Mouse (Mus musculus): ENCODE data around the gene Olfr1535. TPM values are rescaled to one million over a fixed set of nuclear protein-coding genes. Genes with fewer than 3 reads are reported as not detected.

The Olfr1535 gene
- not detected in 2 replicates for polyA plus RNA-seq (2012; rRNA removed)

- no peak for DNase-seq (ENCODE audit: extremely low spot score in 1 of 2, low spot score in 1 of 2)
Observed at GRCm38 (mm10) chr13:21559793-21560192, at the start of gene Olfr1535. Gene Olfr1535 (minus strand): TSS chr13:21559893.

GRCm38 (mm10) chr13:21591618-21592017, 31.9 kb upstream of the Olfr1535 start:
- DNase-seq (ENCODE audit: extremely low spot score in 1 of 2, low spot score in 1 of 2): no peak

- no peak for DNase-seq (ENCODE audit: extremely low spot score in 1 of 2, low spot score in 1 of 2)
Observed at GRCm38 (mm10) chr13:21581659-21582058, 22.0 kb upstream of the Olfr1535 start, which contains the start of gene Olfr1364. Gene Olfr1364 (minus strand): TSS chr13:21581759.

- no peak for DNase-seq (ENCODE audit: extremely low spot score in 1 of 2, low spot score in 1 of 2)
Observed at GRCm38 (mm10) chr13:21550416-21551110, 9.1 kb downstream of the Olfr1535 start.

- DNase-seq (ENCODE audit: extremely low spot score in 1 of 2, low spot score in 1 of 2): no peak
Observed at GRCm38 (mm10) chr13:21549487-21549886, 10.2 kb downstream of the Olfr1535 start.

- no peak for DNase-seq (ENCODE audit: extremely low spot score in 1 of 2, low spot score in 1 of 2)
Observed at GRCm38 (mm10) chr13:21542708-21543107, 17.0 kb downstream of the Olfr1535 start, which contains the start of gene Olfr1366. Gene Olfr1366 (minus strand): TSS chr13:21542808.

GRCm38 (mm10) chr13:21530781-21531201, 28.9 kb downstream of the Olfr1535 start, which contains the start of gene Zkscan8:
Gene Zkscan8 (minus strand): TSS chr13:21531120.
- DNase-seq (ENCODE audit: extremely low spot score in 1 of 2, low spot score in 1 of 2): peak; percentile 74 to 91

GRCm38 (mm10) chr13:21530136-21530535, 29.6 kb downstream of the Olfr1535 start:
- DNase-seq (ENCODE audit: extremely low spot score in 1 of 2, low spot score in 1 of 2): no peak

- peak; percentile 36 to 79 for DNase-seq (ENCODE audit: extremely low spot score in 1 of 2, low spot score in 1 of 2)
Observed at GRCm38 (mm10) chr13:21506221-21506649, 53.5 kb downstream of the Olfr1535 start.

Other genes with a start within 250 kb of the Olfr1535 start
- 0.50 and 1.3 TPM in 2 replicates for gene Gpx6, start 247.8 kb downstream of the Olfr1535 start, polyA plus RNA-seq (2012; rRNA removed)
- gene Olfr1367, start 213.0 kb downstream of the Olfr1535 start, polyA plus RNA-seq (2012; rRNA removed): not detected in 2 replicates
- 6.7 and 6.8 TPM in 2 replicates for gene Zscan12, start 197.1 kb downstream of the Olfr1535 start, polyA plus RNA-seq (2012; rRNA removed)
- 47.9 and 52.0 TPM in 2 replicates for gene Zkscan3, start 157.1 kb downstream of the Olfr1535 start, polyA plus RNA-seq (2012; rRNA removed)
- gene Pgbd1, start 118.8 kb downstream of the Olfr1535 start, polyA plus RNA-seq (2012; rRNA removed): 2.5 and 3.1 TPM in 2 replicates
- gene Zscan26, start 106.2 kb downstream of the Olfr1535 start, polyA plus RNA-seq (2012; rRNA removed): 61.5 and 66.1 TPM in 2 replicates
- 0.42 and 0.59 TPM in 2 replicates for gene Nkapl, start 91.4 kb downstream of the Olfr1535 start, polyA plus RNA-seq (2012; rRNA removed)
- gene Zkscan4, start 81.0 kb downstream of the Olfr1535 start, polyA plus RNA-seq (2012; rRNA removed): 3.7 and 4.8 TPM in 2 replicates
- gene Gm10065, start 80.5 kb downstream of the Olfr1535 start, polyA plus RNA-seq (2012; rRNA removed): not detected in 2 replicates
- gene AK157302, start 64.7 kb downstream of the Olfr1535 start, polyA plus RNA-seq (2012; rRNA removed): 1.6 and 1.9 TPM in 2 replicates
- gene Gm11273, start 58.5 kb downstream of the Olfr1535 start, polyA plus RNA-seq (2012; rRNA removed): 15.3 and 32.5 TPM in 2 replicates
- 7.9 and 8.6 TPM in 2 replicates for gene Zkscan8, start 28.8 kb downstream of the Olfr1535 start, polyA plus RNA-seq (2012; rRNA removed)
- not detected in 2 replicates for gene Olfr1366, start 17.1 kb downstream of the Olfr1535 start, polyA plus RNA-seq (2012; rRNA removed)
- gene Olfr1364, start 21.9 kb upstream of the Olfr1535 start, polyA plus RNA-seq (2012; rRNA removed): 0.29 TPM in 1 of 2 replicates, not detected in the other
- not detected in 2 replicates for gene Olfr1362, start 54.1 kb upstream of the Olfr1535 start, polyA plus RNA-seq (2012; rRNA removed)
- gene Olfr11, start 82.6 kb upstream of the Olfr1535 start, polyA plus RNA-seq (2012; rRNA removed): not detected in 2 replicates
- not detected in 2 replicates for gene Olfr1361, start 103.5 kb upstream of the Olfr1535 start, polyA plus RNA-seq (2012; rRNA removed)
- not detected in 2 replicates for gene Olfr1360, start 117.5 kb upstream of the Olfr1535 start, polyA plus RNA-seq (2012; rRNA removed)
- gene Olfr1359, start 138.2 kb upstream of the Olfr1535 start, polyA plus RNA-seq (2012; rRNA removed): not detected in 2 replicates
- not detected in 2 replicates for gene Hist1h2bl, start 156.2 kb upstream of the Olfr1535 start, polyA plus RNA-seq (2012; rRNA removed)
- 1.2 and 1.5 TPM in 2 replicates for gene Hist1h2ai, start 156.5 kb upstream of the Olfr1535 start, polyA plus RNA-seq (2012; rRNA removed)
- gene Hist1h3h, start 157.8 kb upstream of the Olfr1535 start, polyA plus RNA-seq (2012; rRNA removed): 1.8 TPM in 2 replicates
- 0.52 and 0.80 TPM in 2 replicates for gene Hist1h2bm, start 162.2 kb upstream of the Olfr1535 start, polyA plus RNA-seq (2012; rRNA removed)
- 3.3 and 4.1 TPM in 2 replicates for gene Hist1h4j, start 175.2 kb upstream of the Olfr1535 start, polyA plus RNA-seq (2012; rRNA removed)
- 12.6 and 16.6 TPM in 2 replicates for gene Hist1h4k, start 190.6 kb upstream of the Olfr1535 start, polyA plus RNA-seq (2012; rRNA removed)
- 1.1 and 1.7 TPM in 2 replicates for gene Hist1h2ak, start 193.9 kb upstream of the Olfr1535 start, polyA plus RNA-seq (2012; rRNA removed)
- gene Hist1h2bn, start 194.2 kb upstream of the Olfr1535 start, polyA plus RNA-seq (2012; rRNA removed): 0.82 and 1.9 TPM in 2 replicates
- gene Hist1h1b, start 220.7 kb upstream of the Olfr1535 start, polyA plus RNA-seq (2012; rRNA removed): 0.18 and 0.71 TPM in 2 replicates
- 3.1 and 4.5 TPM in 2 replicates for gene Hist1h3i, start 223.5 kb upstream of the Olfr1535 start, polyA plus RNA-seq (2012; rRNA removed)
- not detected in 2 replicates for gene Hist1h2an, start 227.3 kb upstream of the Olfr1535 start, polyA plus RNA-seq (2012; rRNA removed)
- gene Hist1h2bp, start 227.6 kb upstream of the Olfr1535 start, polyA plus RNA-seq (2012; rRNA removed): 0.32 and 0.57 TPM in 2 replicates

Data from frontal cortex, adult 2 months (tissue).